Mouse (Mus musculus): ENCODE results near the gene Abi3bp. TPM values are rescaled to one million over a fixed set of nuclear protein-coding genes. Genes with fewer than 3 reads are reported as not detected.

Gene Abi3bp
- total RNA-seq (2012; rRNA removed): 0.22 and 0.32 TPM in 2 replicates

GRCm38 (mm10) chr16:56477677-56478574 is at the start of gene Abi3bp:
Gene Abi3bp, plus strand, starts transcription at chr16:56477878.
- Histone ChIP-seq H3K9ac (ENCODE audit: insufficient read depth, low read depth, low read length, poor library complexity, severe bottlenecking) (no peak within 1 kb of the TSS), H3K4me3 (ENCODE audit: insufficient read depth in 1 of 2, low read depth in 1 of 2, low read length in 2 of 2, poor library complexity in 1 of 2, severe bottlenecking in 1 of 2) (no peak within 1 kb of the TSS), H3K9me3 (ENCODE audit: control insufficient read depth, insufficient read depth, low read depth, low read length) (no peaks in the 10 kb centered on the region), H3K4me1 (ENCODE audit: control insufficient read depth in 2 of 2, insufficient read depth in 2 of 2, low read length in 2 of 2, poor library complexity in 1 of 2) (no peaks in the 10 kb centered on the region), H3K27ac (ENCODE audit: insufficient read depth, low read depth, low read length, poor library complexity, severe bottlenecking) (no peak within 1 kb of the TSS), H3K36me3 (ENCODE audit: control insufficient read depth, insufficient read depth, low read length, poor library complexity, severe bottlenecking) (no peaks in the 10 kb centered on the region)
- in situ Hi-C loops (cut with MboI; ENCODE audit: low sequenced_read_pairs in 2 of 2, unreplicated experiment in 2 of 2): no loop called here
- DNase-seq (ENCODE audit: low read depth, low spot score): no peak
- TF ChIP-seq ZNF384 (IDR thresholded peaks at IDR 0.05; ENCODE audit: low read depth, low read length) (no peak), ZC3H11A (IDR thresholded peaks at IDR 0.05; ENCODE audit: borderline replicate concordance, low read depth, low read length) (no peak), HCFC1 (IDR thresholded peaks at IDR 0.05; ENCODE audit: borderline replicate concordance, insufficient read depth, low read length) (no peak), MAFK (IDR thresholded peaks at IDR 0.05; ENCODE audit: insufficient read depth, low read depth, low read length) (no peak), CHD2 (IDR thresholded peaks at IDR 0.05; ENCODE audit: low read depth, low read length) (no peak)

GRCm38 (mm10) chr16:56435293-56436185 is 42.1 kb upstream of the Abi3bp start:
- H3K27ac ChIP-seq (ENCODE audit: insufficient read depth, low read depth, low read length, poor library complexity, severe bottlenecking): no peak overlapping the region
- no peaks in the 10 kb centered on the region for H3K36me3 ChIP-seq (ENCODE audit: control insufficient read depth, insufficient read depth, low read length, poor library complexity, severe bottlenecking)
- H3K4me3 ChIP-seq (ENCODE audit: insufficient read depth in 1 of 2, low read depth in 1 of 2, low read length in 2 of 2, poor library complexity in 1 of 2, severe bottlenecking in 1 of 2): no peak overlapping the region
- H3K4me1 ChIP-seq (ENCODE audit: control insufficient read depth in 2 of 2, insufficient read depth in 2 of 2, low read length in 2 of 2, poor library complexity in 1 of 2): no peaks in the 10 kb centered on the region
- DNase-seq (ENCODE audit: low read depth, low spot score): no peak
- no peak for TF ChIP-seq HCFC1 (IDR thresholded peaks at IDR 0.05; ENCODE audit: borderline replicate concordance, insufficient read depth, low read length)
- TF ChIP-seq CHD2 (IDR thresholded peaks at IDR 0.05; ENCODE audit: low read depth, low read length): no peak
- no peak for TF ChIP-seq ZNF384 (IDR thresholded peaks at IDR 0.05; ENCODE audit: low read depth, low read length)
- TF ChIP-seq MAFK (IDR thresholded peaks at IDR 0.05; ENCODE audit: insufficient read depth, low read depth, low read length): no peak
- TF ChIP-seq ZC3H11A (IDR thresholded peaks at IDR 0.05; ENCODE audit: borderline replicate concordance, low read depth, low read length): no peak
- no peaks in the 10 kb centered on the region for H3K9me3 ChIP-seq (ENCODE audit: control insufficient read depth, insufficient read depth, low read depth, low read length)
- in situ Hi-C loops (cut with MboI; ENCODE audit: low sequenced_read_pairs in 2 of 2, unreplicated experiment in 2 of 2): no loop called here
- no peak overlapping the region for H3K9ac ChIP-seq (ENCODE audit: insufficient read depth, low read depth, low read length, poor library complexity, severe bottlenecking)

DNA sequence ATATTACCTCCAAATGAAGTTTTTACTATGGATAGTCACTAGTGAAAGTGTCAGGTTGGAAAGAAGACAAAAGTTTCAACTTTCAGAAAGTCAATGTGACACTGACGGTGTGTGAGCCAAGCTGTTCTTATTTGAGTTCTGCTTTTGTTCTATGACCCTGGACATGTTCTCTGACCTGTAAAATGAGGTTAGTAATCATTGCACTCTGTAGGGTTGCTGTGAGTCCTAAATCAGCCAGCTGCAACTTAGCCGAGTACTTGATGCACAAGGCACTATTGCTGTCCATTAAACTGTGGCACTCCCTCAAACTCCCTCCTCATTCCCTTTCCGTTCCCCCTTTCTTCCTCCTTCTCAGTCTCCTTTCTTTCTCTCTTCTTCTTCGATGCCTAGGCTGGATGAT is 37.4 kb upstream of the Abi3bp start:
- H3K27ac ChIP-seq (ENCODE audit: insufficient read depth, low read depth, low read length, poor library complexity, severe bottlenecking): no peak overlapping the region
- no peaks in the 10 kb centered on the region for H3K9me3 ChIP-seq (ENCODE audit: control insufficient read depth, insufficient read depth, low read depth, low read length)
- H3K4me3 ChIP-seq (ENCODE audit: insufficient read depth in 1 of 2, low read depth in 1 of 2, low read length in 2 of 2, poor library complexity in 1 of 2, severe bottlenecking in 1 of 2): no peak overlapping the region
- H3K4me1 ChIP-seq (ENCODE audit: control insufficient read depth in 2 of 2, insufficient read depth in 2 of 2, low read length in 2 of 2, poor library complexity in 1 of 2): no peaks in the 10 kb centered on the region
- in situ Hi-C loops (cut with MboI; ENCODE audit: low sequenced_read_pairs in 2 of 2, unreplicated experiment in 2 of 2): no loop called here
- DNase-seq (ENCODE audit: low read depth, low spot score): no peak
- no peaks in the 10 kb centered on the region for H3K36me3 ChIP-seq (ENCODE audit: control insufficient read depth, insufficient read depth, low read length, poor library complexity, severe bottlenecking)
- no peak for TF ChIP-seq CHD2 (IDR thresholded peaks at IDR 0.05; ENCODE audit: low read depth, low read length)
- no peak for TF ChIP-seq ZNF384 (IDR thresholded peaks at IDR 0.05; ENCODE audit: low read depth, low read length)
- TF ChIP-seq HCFC1 (IDR thresholded peaks at IDR 0.05; ENCODE audit: borderline replicate concordance, insufficient read depth, low read length): no peak
- TF ChIP-seq MAFK (IDR thresholded peaks at IDR 0.05; ENCODE audit: insufficient read depth, low read depth, low read length): no peak
- no peak for TF ChIP-seq ZC3H11A (IDR thresholded peaks at IDR 0.05; ENCODE audit: borderline replicate concordance, low read depth, low read length)
- no peak overlapping the region for H3K9ac ChIP-seq (ENCODE audit: insufficient read depth, low read depth, low read length, poor library complexity, severe bottlenecking)

DNA sequence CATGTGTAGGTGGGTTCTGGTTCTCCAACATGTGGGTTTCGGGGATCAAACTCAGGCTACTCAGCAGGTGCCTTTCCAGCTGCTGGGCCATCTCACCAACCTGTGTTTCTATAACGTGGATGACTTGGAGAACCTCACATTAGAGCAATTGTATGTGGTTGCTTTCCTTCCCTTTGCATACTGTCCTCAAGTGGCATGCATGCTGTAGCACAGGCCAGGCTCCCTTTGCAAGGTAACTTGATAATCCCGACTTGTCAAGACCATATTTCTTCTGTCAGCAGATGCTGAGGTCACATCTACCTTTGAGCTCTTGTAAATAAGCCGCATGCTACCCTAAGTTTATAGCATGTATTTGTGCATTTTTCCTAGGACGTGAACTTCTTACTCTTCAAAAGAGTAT is 36.6 kb upstream of the Abi3bp start:
- no peak overlapping the region for H3K9ac ChIP-seq (ENCODE audit: insufficient read depth, low read depth, low read length, poor library complexity, severe bottlenecking)
- DNase-seq (ENCODE audit: low read depth, low spot score): no peak
- no peaks in the 10 kb centered on the region for H3K4me1 ChIP-seq (ENCODE audit: control insufficient read depth in 2 of 2, insufficient read depth in 2 of 2, low read length in 2 of 2, poor library complexity in 1 of 2)
- in situ Hi-C loops (cut with MboI; ENCODE audit: low sequenced_read_pairs in 2 of 2, unreplicated experiment in 2 of 2): no loop called here
- H3K9me3 ChIP-seq (ENCODE audit: control insufficient read depth, insufficient read depth, low read depth, low read length): no peaks in the 10 kb centered on the region
- no peak overlapping the region for H3K4me3 ChIP-seq (ENCODE audit: insufficient read depth in 1 of 2, low read depth in 1 of 2, low read length in 2 of 2, poor library complexity in 1 of 2, severe bottlenecking in 1 of 2)
- no peaks in the 10 kb centered on the region for H3K36me3 ChIP-seq (ENCODE audit: control insufficient read depth, insufficient read depth, low read length, poor library complexity, severe bottlenecking)
- no peak for TF ChIP-seq HCFC1 (IDR thresholded peaks at IDR 0.05; ENCODE audit: borderline replicate concordance, insufficient read depth, low read length)
- TF ChIP-seq ZC3H11A (IDR thresholded peaks at IDR 0.05; ENCODE audit: borderline replicate concordance, low read depth, low read length): no peak
- TF ChIP-seq CHD2 (IDR thresholded peaks at IDR 0.05; ENCODE audit: low read depth, low read length): no peak
- TF ChIP-seq MAFK (IDR thresholded peaks at IDR 0.05; ENCODE audit: insufficient read depth, low read depth, low read length): no peak
- no peak for TF ChIP-seq ZNF384 (IDR thresholded peaks at IDR 0.05; ENCODE audit: low read depth, low read length)
- H3K27ac ChIP-seq (ENCODE audit: insufficient read depth, low read depth, low read length, poor library complexity, severe bottlenecking): no peak overlapping the region
